Comparison of ENCODE assay signal across 8 mouse cellular contexts in genomic region chr13:113617338-113617890, GRCm38 (mm10). TPM values are rescaled to one million over a fixed set of nuclear protein-coding genes. Genes with fewer than 3 reads are reported as not detected.
DNase-seq lines count a peak whose midpoint lies in the region; ATAC-seq lines count a peak whose summit lies in the region.

No protein-coding gene starts in this region.

- H3K27me3 ChIP-seq in heart, embryonic 16.5 days (ENCODE audit: control insufficient read depth, insufficient read depth, low read length): no peaks in the 10 kb centered on the region
- H3K27me3 ChIP-seq in liver, embryonic 11.5 days (replicated peaks; ENCODE audit: control insufficient read depth, insufficient read depth, low read length): no peaks in the 10 kb centered on the region
- H3K27me3 ChIP-seq in stomach, embryonic 14.5 days (ENCODE audit: control insufficient read depth, insufficient read depth, low read length): no peaks in the 10 kb centered on the region

- WGBS in heart, embryonic 16.5 days: 7% methylated on average over 45 of the region's 49 CpGs
- 11% methylated on average over 49 of the region's 49 CpGs for WGBS in liver, embryonic 11.5 days
- WGBS in stomach, embryonic 14.5 days: 8% methylated on average over 49 of the region's 49 CpGs

- peak overlapping the region; percentile 95 for H3K27ac ChIP-seq in heart, embryonic 16.5 days (ENCODE audit: low read length)
- peak overlapping the region; percentile 62; the same call in 1 of the 2 replicates for H3K27ac ChIP-seq in liver, embryonic 11.5 days (ENCODE audit: low read depth, low read length)
- no peak overlapping the region for H3K27ac ChIP-seq in stomach, embryonic 14.5 days (ENCODE audit: low read length)

- peak overlapping the region; percentile 97 for H3K9ac ChIP-seq in heart, embryonic 16.5 days (ENCODE audit: low read length)
- H3K9ac ChIP-seq in liver, embryonic 11.5 days (ENCODE audit: low read depth, low read length): peak overlapping the region; percentile 87
- peak overlapping the region; percentile 90 for H3K9ac ChIP-seq in stomach, embryonic 14.5 days (replicated peaks; ENCODE audit: low read depth, low read length)

- H3K36me3 ChIP-seq in heart, embryonic 16.5 days (ENCODE audit: control insufficient read depth, insufficient read depth): no peaks in the 10 kb centered on the region
- H3K36me3 ChIP-seq in liver, embryonic 11.5 days (ENCODE audit: control insufficient read depth, insufficient read depth, low read length): 0 out of 2 replicates have a peak, but pooled peaks cover 3% of the 10 kb centered on the region
- peaks cover 3% of the 10 kb centered on the region; the same call in 1 of the 2 replicates for H3K36me3 ChIP-seq in stomach, embryonic 14.5 days (ENCODE audit: control insufficient read depth, insufficient read depth, low read length)

- H3K4me2 ChIP-seq in heart, embryonic 16.5 days (ENCODE audit: low read depth, low read length): peak overlapping the region; percentile 84
- peak overlapping the region; percentile 89 for H3K4me2 ChIP-seq in liver, embryonic 11.5 days
- H3K4me2 ChIP-seq in stomach, embryonic 14.5 days (replicated peaks; ENCODE audit: low read depth, low read length): peak overlapping the region; percentile 94

- H3K9me3 ChIP-seq in heart, embryonic 16.5 days (replicated peaks; ENCODE audit: control insufficient read depth, low read length): no peaks in the 10 kb centered on the region
- no peaks in the 10 kb centered on the region for H3K9me3 ChIP-seq in liver, embryonic 11.5 days (ENCODE audit: control insufficient read depth, low read length)
- no peaks in the 10 kb centered on the region for H3K9me3 ChIP-seq in stomach, embryonic 14.5 days (ENCODE audit: control insufficient read depth, low read depth, low read length)

- no peak for ATAC-seq in cerebellum, adult (ENCODE audit: insufficient number of reproducible peaks, low FRiP score, low TSS enrichment)
- ATAC-seq in heart, embryonic 16.5 days (replicated peaks; ENCODE audit: extremely low read depth, insufficient read depth, low FRiP score): no peak
- no peak for ATAC-seq in liver, embryonic 11.5 days (replicated peaks; ENCODE audit: low FRiP score)
- no peak for ATAC-seq in stomach, embryonic 14.5 days (ENCODE audit: insufficient number of reproducible peaks, insufficient read depth, low FRiP score, low read depth)

- H3K4me1 ChIP-seq in heart, embryonic 16.5 days (ENCODE audit: control insufficient read depth, insufficient read depth, low read length): peaks cover 38% of the 10 kb centered on the region
- peaks cover 37% of the 10 kb centered on the region for H3K4me1 ChIP-seq in liver, embryonic 11.5 days (replicated peaks; ENCODE audit: control insufficient read depth, insufficient read depth, low read length)
- H3K4me1 ChIP-seq in stomach, embryonic 14.5 days (ENCODE audit: control insufficient read depth, insufficient read depth, low read length): peaks cover 44% of the 10 kb centered on the region

- peak overlapping the region; percentile 88 for H3K4me3 ChIP-seq in heart, embryonic 16.5 days (ENCODE audit: low read length)
- peak overlapping the region; percentile 78 for H3K4me3 ChIP-seq in liver, embryonic 11.5 days (ENCODE audit: low read depth, low read length)
- H3K4me3 ChIP-seq in stomach, embryonic 14.5 days (ENCODE audit: low read depth, low read length): peak overlapping the region; percentile 63

- peak; percentile 49 for DNase-seq in cerebellum, adult 11-12 months
- peak; percentile 42 for DNase-seq in retina, embryonic 14.5 days (ENCODE audit: low spot score)
- no peak for DNase-seq in retina, postnatal 1 day
- peak; percentile 63 for DNase-seq in liver, embryonic 11.5 days (ENCODE audit: low spot score)
- DNase-seq in adrenal gland, adult 2 months: no peak

RNA-seq across cellular contexts. Expression of gene Snx18, which starts 0.9 kb away (rescaled TPM):
- 10.7 and 11.8 TPM in 2 replicates for polyA plus RNA-seq in heart, embryonic 16.5 days (2015; fragmentation: Nextera tagmentation; extraction: Ambion mirVana)
- polyA plus RNA-seq in liver, embryonic 11.5 days (2014; fragmentation: Nextera tagmentation; extraction: Ambion mirVana): 14.9 and 16.0 TPM in 2 replicates
- polyA plus RNA-seq in stomach, embryonic 14.5 days (2014; fragmentation: Nextera tagmentation; extraction: Ambion mirVana): 28.1 and 30.2 TPM in 2 replicates
- 10 to 100 TPM; 21.5 to 23.2 TPM for total RNA-seq in adrenal gland, adult 2 months (2021)
- polyA plus RNA-seq in adrenal gland, adult 2 months (2012; rRNA removed): 19.5 and 23.3 TPM in 2 replicates

RNA-seq across cellular contexts. Expression of gene Hspb3, which starts 46.1 kb away (rescaled TPM):
- polyA plus RNA-seq in heart, embryonic 16.5 days (2015; fragmentation: Nextera tagmentation; extraction: Ambion mirVana): 44.6 and 49.1 TPM in 2 replicates
- polyA plus RNA-seq in liver, embryonic 11.5 days (2014; fragmentation: Nextera tagmentation; extraction: Ambion mirVana): 0.25 and 0.59 TPM in 2 replicates
- not detected in 2 replicates for polyA plus RNA-seq in stomach, embryonic 14.5 days (2014; fragmentation: Nextera tagmentation; extraction: Ambion mirVana)
- total RNA-seq in adrenal gland, adult 2 months (2021): not detected
- polyA plus RNA-seq in adrenal gland, adult 2 months (2012; rRNA removed): not detected in 2 replicates

Comparison
In these comparisons a context has a peak if more than half of its experiments do, and no peak if none do; other contexts are left out.
1. DNase-seq: peak in cerebellum, adult 11-12 months (single experiment), retina, embryonic 14.5 days (single experiment) and liver, embryonic 11.5 days (single experiment); none in retina, postnatal 1 day (single experiment) and adrenal gland, adult 2 months (single experiment).
2. RNA of gene Hspb3, which starts 46.1 kb away (polyA plus RNA-seq): 44.6 to 49.1 TPM in heart, embryonic 16.5 days; 0.25 to 0.59 TPM in liver, embryonic 11.5 days, not detected in stomach, embryonic 14.5 days and not detected in adrenal gland, adult 2 months; every median in the first group is over 10 times any median in the second.
3. Peak in every context shown above with its lines, with median percentiles within 50 percentile points of each other: H3K4me2 ChIP-seq, H3K4me3 ChIP-seq and H3K9ac ChIP-seq.